Mouse (Mus musculus): Measurements from ENCODE around the gene Ift172.
"Not testable (repeated sequence)": the region's sequence is repeated elsewhere in the genome, so short reads cannot be mapped to it uniquely, and the experiment has no call there.

Gene Ift172

DNA sequence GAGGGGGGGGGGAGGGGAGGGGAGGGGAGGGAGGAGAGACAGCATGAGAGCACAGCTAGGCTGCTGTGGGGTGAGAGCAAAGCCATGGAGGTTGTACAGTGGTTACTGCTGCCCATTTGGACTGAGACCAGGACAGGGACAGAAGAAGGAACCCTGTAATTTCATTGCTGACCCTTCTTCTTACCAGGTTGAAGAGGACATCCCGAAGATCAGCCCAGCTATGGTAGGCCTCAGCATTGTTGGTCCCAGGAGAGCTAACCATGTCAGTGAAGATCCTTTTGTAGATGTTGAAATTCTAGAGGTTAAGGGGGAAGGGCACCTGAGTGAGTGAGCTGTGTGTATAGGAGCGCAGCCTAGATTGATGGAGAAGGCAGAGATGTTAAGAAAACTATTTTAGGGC lies 35.5 kb downstream of the Ift172 start:
- no peak for DNase-seq

DNA sequence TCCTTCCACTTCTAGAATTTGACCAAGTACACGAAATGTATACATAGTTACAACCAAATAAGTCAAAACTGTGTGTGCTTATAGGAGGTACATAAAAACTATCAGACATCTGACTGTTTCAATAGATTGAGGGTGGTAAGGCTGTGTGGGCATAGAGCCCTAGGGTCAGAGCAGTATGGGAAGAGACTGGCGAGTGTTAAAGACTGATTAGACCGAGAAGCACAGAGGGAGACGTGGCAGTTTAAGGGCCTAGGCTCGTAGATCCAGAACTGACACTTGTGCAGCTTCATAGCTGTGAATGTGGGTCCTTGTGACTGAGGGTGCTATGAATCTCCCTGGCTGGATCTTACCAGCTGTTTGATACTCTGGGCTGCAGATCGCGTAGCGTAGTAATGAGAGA lies 36.0 kb downstream of the Ift172 start:
- no peak for DNase-seq

GRCm38 (mm10) chr5:31254452-31254851 lies 36.5 kb downstream of the Ift172 start:
- DNase-seq = peak; percentile 78

- DNase-seq = no peak
Observed at GRCm38 (mm10) chr5:31253806-31254205, 37.1 kb downstream of the Ift172 start.

GRCm38 (mm10) chr5:31252795-31253545 lies 37.9 kb downstream of the Ift172 start:
- no peak for DNase-seq

GRCm38 (mm10) chr5:31252151-31252550 lies 38.8 kb downstream of the Ift172 start:
- no peak for DNase-seq

- DNase-seq = peak; percentile 73
Observed at GRCm38 (mm10) chr5:31251541-31252101, 39.3 kb downstream of the Ift172 start, which contains the start of gene Krtcap3. Krtcap3 (plus strand) TSS chr5:31251691.

DNA sequence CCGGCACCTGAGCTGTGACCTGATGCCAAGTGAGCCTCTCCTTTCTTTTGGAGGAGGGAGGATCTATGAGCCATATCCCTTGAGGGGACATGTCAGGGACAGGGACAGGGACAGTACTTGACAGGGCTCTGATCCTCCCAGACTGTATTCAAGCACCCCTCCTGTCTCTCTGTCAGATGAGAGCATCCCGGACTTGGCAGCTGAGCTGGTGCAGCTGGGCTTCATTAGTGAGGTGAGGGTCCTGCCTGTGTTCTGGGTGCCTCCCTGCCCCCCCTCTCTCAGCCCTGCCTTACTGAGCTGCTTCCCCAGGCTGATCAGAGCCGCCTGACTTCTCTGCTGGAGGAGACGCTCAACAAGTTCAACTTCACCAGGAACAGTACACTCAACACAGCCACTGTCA lies 40.2 kb downstream of the Ift172 start:
- DNase-seq = no peak

DNA sequence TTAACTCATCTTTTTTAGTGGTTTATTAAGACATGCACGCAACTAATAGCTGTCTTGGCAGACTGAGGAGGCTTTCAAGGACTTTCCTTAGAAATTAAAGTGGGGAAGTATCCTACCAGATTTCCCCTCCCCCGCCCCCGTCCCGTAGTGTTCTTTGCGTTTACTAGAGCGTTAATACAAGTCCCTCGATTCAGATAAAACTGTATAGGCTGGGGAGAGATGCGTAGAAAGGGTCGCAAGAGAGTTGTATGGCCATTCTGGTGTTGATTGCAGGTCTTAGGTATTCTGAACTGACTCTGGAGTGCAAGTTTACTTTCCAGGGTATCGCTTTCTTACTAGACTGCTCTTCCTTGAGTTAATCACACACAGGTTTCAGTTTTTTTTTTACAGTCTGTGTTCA lies 48.7 kb downstream of the Ift172 start:
- no peak for DNase-seq

DNA sequence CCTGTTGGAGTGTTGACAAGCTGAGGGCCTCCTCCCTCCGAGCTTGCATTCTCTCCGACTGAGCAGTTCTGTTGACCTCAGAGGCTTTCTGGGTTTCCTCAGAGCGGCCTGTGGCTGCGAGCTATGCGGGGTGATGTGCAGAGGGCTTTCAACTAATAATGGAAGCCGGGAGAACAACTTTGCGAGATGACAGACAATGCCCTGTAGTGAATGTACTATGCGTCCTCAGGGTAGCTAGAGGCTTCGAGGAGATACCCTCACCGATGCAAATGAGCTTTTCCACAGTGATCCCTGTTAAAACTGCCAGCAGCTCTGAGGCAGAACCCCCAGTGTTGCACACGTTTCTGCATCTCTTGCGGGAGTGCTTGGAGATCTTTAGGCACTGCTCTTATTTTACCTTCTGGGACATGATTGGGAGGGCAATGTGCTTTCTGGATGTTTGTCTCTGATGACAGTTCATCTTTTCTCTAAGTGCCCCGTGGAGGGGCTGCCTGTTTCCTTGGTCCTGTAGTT lies 49.3 kb downstream of the Ift172 start:
- DNase-seq = no peak

GRCm38 (mm10) chr5:31240637-31241521 lies 50.0 kb downstream of the Ift172 start, which contains the start of the genes Nrbp1 and Gm9970:
Nrbp1 (plus strand) TSS chr5:31240864.
Gm9970 (minus strand) TSS chr5:31241232.
- DNase-seq = peak; percentile 98

DNA sequence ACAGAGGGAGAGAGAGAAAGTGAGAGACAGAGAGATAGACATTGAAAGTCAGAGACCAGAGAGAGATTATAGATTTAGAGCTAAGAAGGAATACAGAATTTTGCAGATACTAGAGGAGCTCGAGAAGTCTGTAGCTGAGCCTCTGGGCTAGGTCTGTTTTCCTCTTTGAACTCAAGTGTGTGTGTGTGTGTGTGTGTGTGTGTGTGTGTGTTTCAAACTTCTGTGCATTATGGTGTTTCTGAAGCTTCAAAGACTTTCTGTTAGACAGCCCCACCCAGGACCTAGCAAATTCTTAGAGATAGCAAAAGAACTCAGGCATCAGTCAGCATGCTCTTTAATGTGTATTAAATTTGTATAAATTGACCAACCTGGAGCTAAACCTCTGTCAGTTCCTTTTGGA lies 64.3 kb downstream of the Ift172 start:
- no peak for DNase-seq

DNA sequence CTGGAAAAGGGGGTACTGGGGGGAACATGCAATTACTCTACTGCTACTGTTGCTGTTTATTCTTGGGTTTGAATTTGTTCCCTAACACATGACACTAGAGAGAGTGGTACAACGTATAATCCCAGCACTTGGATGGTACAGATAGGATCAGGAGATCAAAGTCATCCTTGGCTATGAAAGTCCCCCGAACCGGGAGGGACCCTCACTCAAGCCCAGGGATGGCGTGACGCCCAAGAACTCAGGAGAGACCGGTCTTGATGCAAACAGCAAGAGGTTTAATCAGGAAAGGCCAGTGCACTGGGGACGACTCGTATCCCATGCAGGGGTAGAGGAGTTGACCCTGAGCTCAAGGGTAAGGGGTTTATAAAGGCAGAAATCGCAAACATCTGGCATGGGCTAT lies 68.2 kb downstream of the Ift172 start:
- DNase-seq = no peak

GRCm38 (mm10) chr5:31221304-31221945 lies 69.5 kb downstream of the Ift172 start:
- peak; percentile 61 for DNase-seq

GRCm38 (mm10) chr5:31220448-31221303 lies 70.2 kb downstream of the Ift172 start, which contains the start of gene Ppm1g:
Ppm1g (minus strand) TSS chr5:31220687.
- peak; percentile 98 for DNase-seq

- peak; percentile 58 for DNase-seq
Observed at GRCm38 (mm10) chr5:31219911-31220447, 70.9 kb downstream of the Ift172 start.

- no peak for DNase-seq
Observed at GRCm38 (mm10) chr5:31219474-31219873, 71.4 kb downstream of the Ift172 start.

DNA sequence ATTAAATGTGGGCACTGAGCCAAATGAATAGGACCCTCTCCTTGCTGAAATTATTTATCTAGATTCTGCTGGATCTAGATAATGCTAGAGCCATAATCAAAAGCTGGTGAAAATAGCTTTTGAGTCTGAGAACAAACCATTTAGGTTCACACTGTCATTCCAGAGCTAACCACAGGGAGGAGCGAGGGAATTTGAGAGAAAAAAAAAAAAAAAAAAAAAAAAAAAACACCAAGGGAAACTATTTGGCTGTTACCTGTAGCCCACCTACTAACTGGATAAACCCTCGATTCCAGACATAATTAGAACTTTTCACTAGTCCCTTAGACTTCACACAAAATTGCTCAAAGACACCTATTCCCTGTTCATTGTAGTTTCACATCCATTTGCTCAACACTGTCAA lies 71.8 kb downstream of the Ift172 start:
- peak; percentile 52 for DNase-seq

- no peak for DNase-seq
Observed at GRCm38 (mm10) chr5:31218294-31218693, 72.6 kb downstream of the Ift172 start.

DNA sequence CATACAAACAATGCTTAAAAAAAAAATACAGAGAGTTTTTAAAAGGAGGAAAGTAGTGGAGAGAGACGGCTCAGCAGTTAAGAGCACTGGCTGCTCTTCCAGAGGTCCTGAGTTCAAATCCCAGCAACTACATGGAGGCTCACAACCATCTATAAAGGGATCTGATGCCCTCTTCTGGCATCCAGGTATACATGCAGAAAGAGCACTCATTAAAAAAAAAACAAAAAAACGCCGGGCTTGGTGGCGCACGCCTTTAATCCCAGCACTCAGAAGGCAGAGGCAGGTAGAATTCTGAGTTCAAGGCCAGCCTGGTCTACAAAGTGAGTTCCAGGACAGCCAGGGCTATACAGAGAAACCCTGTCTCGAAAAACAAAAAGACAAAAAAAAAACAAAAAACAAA lies 74.4 kb downstream of the Ift172 start:
- DNase-seq = not testable (repeated sequence)

DNA sequence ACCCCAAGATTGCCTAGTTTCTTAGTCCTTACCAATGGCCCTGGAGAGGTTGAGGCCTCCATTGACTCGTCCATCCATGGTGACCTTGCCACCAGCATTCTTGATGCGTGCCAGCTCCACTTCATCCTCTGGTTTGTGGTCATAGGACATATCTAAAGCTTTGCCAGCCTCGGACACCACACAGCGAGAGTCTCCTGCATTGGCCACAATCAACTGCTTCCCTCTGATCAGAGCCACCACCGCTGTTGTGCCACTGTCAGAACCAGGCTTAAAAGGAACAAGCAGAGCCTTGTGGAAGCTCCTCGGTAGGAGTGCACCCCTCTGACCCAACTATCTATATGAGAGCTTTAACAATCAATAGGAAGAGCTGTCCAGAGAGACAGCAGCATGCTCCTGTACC lies 86.5 kb downstream of the Ift172 start:
- DNase-seq = no peak

All from lung, postnatal 10 days (tissue).